Mouse (Mus musculus) liver, embryonic 13.5 days (tissue): ENCODE results near the gene Galp. TPM values are rescaled to one million over a fixed set of nuclear protein-coding genes. Genes with fewer than 3 reads are reported as not detected.
A peak's percentile ranks its signal among the peaks of the same experiment; 100 is the strongest.

Source experiments
- ATAC-seq: fragments of 200-750 bp; cut with Nextera tagmentation; 2 replicates; pipeline ENCODE4 v1.8.0; 2017; ENCODE audit warnings: low read depth, mild to moderate bottlenecking, moderate number of reproducible peaks, moderate library complexity
- DNase-seq: peaks from one replicate; pipeline ENCODE4 v3.0.0; 2022
- H3K27ac ChIP-seq: fragments of 300-500 bp; sonication (generic); 2 replicates; pipeline ENCODE4 v1.5.1; 2015; ENCODE audit warnings: moderate library complexity, mild to moderate bottlenecking, inconsistent platforms
- H3K27me3 ChIP-seq: fragments of 300-500 bp; sonication (generic); 2 replicates; pipeline ENCODE4 v1.6.1; 2015; ENCODE audit warnings: mild to moderate bottlenecking, inconsistent platforms
- H3K36me3 ChIP-seq: fragments of 300-500 bp; sonication (generic); 2 replicates; pipeline ENCODE4 v1.6.1; 2015; ENCODE audit warnings: mild to moderate bottlenecking, inconsistent platforms
- H3K4me1 ChIP-seq: fragments of 300-500 bp; sonication (generic); replicated peaks from 2 replicates; pipeline ENCODE4 v1.6.1; 2015; ENCODE audit warnings: inconsistent platforms
- H3K4me2 ChIP-seq: fragments of 300-500 bp; sonication (generic); 2 replicates; pipeline ENCODE4 v1.6.1; 2015; ENCODE audit warnings: inconsistent platforms, mild to moderate bottlenecking, moderate library complexity
- H3K4me3 ChIP-seq: fragments of 300-500 bp; sonication (generic); replicated peaks from 2 replicates; pipeline ENCODE4 v1.5.1; 2015; ENCODE audit warnings: mild to moderate bottlenecking, inconsistent platforms
- H3K9ac ChIP-seq: fragments of 300-500 bp; sonication (generic); 2 replicates; pipeline ENCODE4 v1.6.1; 2015; ENCODE audit warnings: mild to moderate bottlenecking, inconsistent platforms
- H3K9me3 ChIP-seq: fragments of 300-500 bp; sonication (generic); replicated peaks from 2 replicates; pipeline ENCODE4 v1.6.1; 2016; ENCODE audit warnings: inconsistent platforms
- WGBS: fragments of 180-500 bp; shearing (Covaris S2); methylation state at CpG from one replicate; pipeline ENCODE4 v1.1.7; 2015; ENCODE audit not compliant: insufficient replicate concordance; 5-methylcytosine and 5-hydroxymethylcytosine counted together
- polyA plus RNA-seq: library from polyadenylated mRNA; unstranded; fragments of >200 nt; fragmentation: Nextera tagmentation; extraction: Ambion mirVana; gene quantifications from 2 replicates; pipeline ENCODE4 v1.2.1, GENCODE M21; 2015

The Galp gene
- polyA plus RNA-seq, 1 experiment from 2014 or later = not detected

GRCm38 (mm10) chr7:6179013-6179412 lies 17.9 kb upstream of the Galp start:
- no peak for ATAC-seq
- Histone ChIP-seq H3K27me3 (no peaks in the 10 kb centered on the region), H3K9ac (no peak overlapping the region), H3K4me3 (no peak overlapping the region), H3K27ac (no peak overlapping the region), H3K4me2 (no peak overlapping the region), H3K36me3 (peaks cover 28% of the 10 kb centered on the region), H3K9me3 (no peaks in the 10 kb centered on the region), H3K4me1 (peaks cover 28% of the 10 kb centered on the region)
- no peak for DNase-seq

GRCm38 (mm10) chr7:6182882-6183281 lies 14.0 kb upstream of the Galp start:
- Histone ChIP-seq H3K9ac (no peak overlapping the region), H3K9me3 (no peaks in the 10 kb centered on the region), H3K4me2 (no peak overlapping the region), H3K36me3 (peaks cover 39% of the 10 kb centered on the region), H3K4me1 (peaks cover 8% of the 10 kb centered on the region), H3K4me3 (no peak overlapping the region), H3K27ac (no peak overlapping the region), H3K27me3 (no peaks in the 10 kb centered on the region)
- DNase-seq (no peak), ATAC-seq (peak; percentile 67)

GRCm38 (mm10) chr7:6183802-6184201 lies 13.1 kb upstream of the Galp start:
- H3K9me3 ChIP-seq = no peaks in the 10 kb centered on the region
- H3K4me2 ChIP-seq = no peak overlapping the region
- peaks cover 8% of the 10 kb centered on the region for H3K4me1 ChIP-seq
- H3K9ac ChIP-seq = no peak overlapping the region
- DNase-seq = no peak
- 93% methylated on average over 19 of the region's 19 CpGs for WGBS
- H3K27ac ChIP-seq = no peak overlapping the region
- no peak for ATAC-seq
- no peaks in the 10 kb centered on the region for H3K27me3 ChIP-seq
- H3K36me3 ChIP-seq = peaks cover 44% of the 10 kb centered on the region
- H3K4me3 ChIP-seq = no peak overlapping the region

- 78% methylated on average over 8 of the region's 8 CpGs for WGBS
- Histone ChIP-seq H3K9me3 (no peaks in the 10 kb centered on the region), H3K9ac (no peak overlapping the region), H3K4me1 (peaks cover 8% of the 10 kb centered on the region), H3K27me3 (no peaks in the 10 kb centered on the region), H3K4me3 (no peak overlapping the region), H3K27ac (no peak overlapping the region), H3K36me3 (peaks cover 46% of the 10 kb centered on the region), H3K4me2 (no peak overlapping the region)
- DNase-seq (no peak), ATAC-seq (no peak)
Observed at GRCm38 (mm10) chr7:6184521-6184920, 12.4 kb upstream of the Galp start.

DNA sequence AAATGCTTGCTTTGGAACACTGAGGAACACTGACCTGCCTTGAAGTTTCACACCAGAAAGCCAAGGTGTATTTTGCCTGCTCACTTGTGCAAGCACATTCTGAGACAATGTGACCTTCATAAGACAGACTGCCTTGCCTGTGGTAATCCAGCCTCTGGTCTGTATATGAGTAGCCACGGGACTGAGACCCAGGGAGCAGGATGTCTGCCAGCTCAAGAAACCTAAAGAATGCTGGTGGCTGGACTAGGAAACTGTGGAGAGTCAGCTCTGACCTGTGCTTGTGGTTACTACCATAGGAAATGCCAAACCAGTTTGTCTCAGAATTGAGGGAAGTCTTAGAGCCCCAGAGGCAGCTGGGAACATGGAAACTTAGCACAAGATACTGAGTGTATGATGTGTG lies 11.5 kb upstream of the Galp start:
- no peak overlapping the region for H3K4me2 ChIP-seq
- no peaks in the 10 kb centered on the region for H3K27me3 ChIP-seq
- no peak for DNase-seq
- H3K36me3 ChIP-seq = peaks cover 42% of the 10 kb centered on the region
- 48% methylated on average over 1 of the region's 1 CpGs for WGBS
- ATAC-seq = no peak
- no peaks in the 10 kb centered on the region for H3K9me3 ChIP-seq
- no peak overlapping the region for H3K9ac ChIP-seq
- H3K4me1 ChIP-seq = peaks cover 8% of the 10 kb centered on the region
- no peak overlapping the region for H3K4me3 ChIP-seq
- no peak overlapping the region for H3K27ac ChIP-seq

GRCm38 (mm10) chr7:6186176-6186575 lies 10.7 kb upstream of the Galp start:
- no peak overlapping the region for H3K4me3 ChIP-seq
- no peak overlapping the region for H3K9ac ChIP-seq
- no peak overlapping the region for H3K27ac ChIP-seq
- peaks cover 8% of the 10 kb centered on the region for H3K4me1 ChIP-seq
- ATAC-seq = no peak
- WGBS = 64% methylated on average over 2 of the region's 2 CpGs
- no peak for DNase-seq
- H3K4me2 ChIP-seq = no peak overlapping the region
- peaks cover 42% of the 10 kb centered on the region for H3K36me3 ChIP-seq
- no peaks in the 10 kb centered on the region for H3K27me3 ChIP-seq
- no peaks in the 10 kb centered on the region for H3K9me3 ChIP-seq

GRCm38 (mm10) chr7:6186756-6187155 lies 10.1 kb upstream of the Galp start:
- ATAC-seq (no peak), DNase-seq (no peak)
- peaks cover 42% of the 10 kb centered on the region for H3K36me3 ChIP-seq
- WGBS = 63% methylated on average over 2 of the region's 2 CpGs
- H3K4me3 ChIP-seq = no peak overlapping the region
- H3K4me1 ChIP-seq = peaks cover 8% of the 10 kb centered on the region
- H3K27ac ChIP-seq = no peak overlapping the region
- no peaks in the 10 kb centered on the region for H3K27me3 ChIP-seq
- H3K9me3 ChIP-seq = no peaks in the 10 kb centered on the region
- no peak overlapping the region for H3K9ac ChIP-seq
- H3K4me2 ChIP-seq = no peak overlapping the region

- WGBS = 52% methylated on average over 45 of the region's 45 CpGs
- Histone ChIP-seq H3K27me3 (no peaks in the 10 kb centered on the region), H3K4me2 (no peak overlapping the region), H3K4me1 (no peaks in the 10 kb centered on the region; the same call in 1 of the 2 replicates), H3K36me3 (peaks cover 31% of the 10 kb centered on the region), H3K9ac (no peak overlapping the region), H3K9me3 (no peaks in the 10 kb centered on the region), H3K4me3 (no peak overlapping the region), H3K27ac (no peak overlapping the region)
- ATAC-seq = 0 out of 2 replicates have a peak, but pooled peaks have one; percentile 12
- DNase-seq = no peak
Observed at GRCm38 (mm10) chr7:6189542-6189941, 7.3 kb upstream of the Galp start.

DNA sequence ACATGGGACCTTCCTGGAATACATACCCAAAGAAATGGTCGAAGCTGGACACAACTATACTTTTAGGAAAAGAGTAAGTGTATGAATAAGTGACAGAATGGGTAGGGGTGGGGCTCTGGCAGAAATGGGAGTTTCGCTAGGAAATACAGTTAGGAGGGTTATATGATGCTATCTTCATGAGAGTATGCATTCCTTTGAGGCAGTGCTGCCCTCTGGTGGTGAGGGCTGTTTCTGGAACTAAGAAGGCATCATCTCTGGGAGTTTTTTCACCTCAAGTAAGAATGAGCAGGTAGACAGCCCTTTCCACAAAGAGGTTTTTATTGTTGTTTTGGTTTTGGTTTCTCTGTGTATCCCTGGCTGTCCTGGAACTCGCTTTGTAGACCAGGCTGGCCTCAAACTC lies 5.5 kb upstream of the Galp start:
- Histone ChIP-seq H3K36me3 (peaks cover 23% of the 10 kb centered on the region), H3K4me1 (no peaks in the 10 kb centered on the region; the same call in 1 of the 2 replicates), H3K4me3 (no peak overlapping the region), H3K9ac (no peak overlapping the region), H3K4me2 (no peak overlapping the region), H3K9me3 (no peaks in the 10 kb centered on the region), H3K27me3 (no peaks in the 10 kb centered on the region), H3K27ac (no peak overlapping the region)
- ATAC-seq (no peak), DNase-seq (peak; percentile 48)
- WGBS = 16% methylated on average over 3 of the region's 3 CpGs

- peak; percentile 34 for DNase-seq
- no peaks in the 10 kb centered on the region for H3K9me3 ChIP-seq
- H3K36me3 ChIP-seq = peaks cover 5% of the 10 kb centered on the region; the same call in 1 of the 2 replicates
- no peak overlapping the region for H3K27ac ChIP-seq
- no peak overlapping the region for H3K4me2 ChIP-seq
- no peak overlapping the region for H3K4me3 ChIP-seq
- H3K4me1 ChIP-seq = no peaks in the 10 kb centered on the region; the same call in 1 of the 2 replicates
- H3K27me3 ChIP-seq = no peaks in the 10 kb centered on the region
- 19% methylated on average over 5 of the region's 5 CpGs for WGBS
- H3K9ac ChIP-seq = no peak overlapping the region
- ATAC-seq = peak; percentile 63
Observed at GRCm38 (mm10) chr7:6194129-6194528, 2.8 kb upstream of the Galp start.

DNA sequence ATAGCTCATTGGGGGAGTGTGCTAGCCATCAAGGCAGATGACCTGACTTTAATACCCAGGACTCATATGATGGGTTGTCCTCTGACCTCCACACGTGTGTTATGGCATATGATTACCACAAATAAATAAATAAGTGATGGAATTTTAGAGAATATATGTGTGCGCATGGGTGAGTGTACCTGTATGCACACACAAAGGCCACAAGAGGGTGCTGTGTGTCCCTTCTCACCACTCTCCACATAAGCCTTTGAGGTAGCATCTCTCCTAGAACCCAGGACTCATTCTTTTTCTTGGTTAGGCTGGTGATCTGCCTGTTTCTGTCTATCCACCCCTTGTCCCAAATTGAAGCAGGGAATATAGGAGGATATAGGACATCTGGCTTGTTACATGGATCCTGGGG lies 1.1 kb upstream of the Galp start:
- Histone ChIP-seq H3K4me2 (no peak overlapping the region), H3K9me3 (no peaks in the 10 kb centered on the region), H3K27ac (no peak overlapping the region), H3K4me1 (no peaks in the 10 kb centered on the region), H3K27me3 (no peaks in the 10 kb centered on the region), H3K36me3 (no peaks in the 10 kb centered on the region), H3K9ac (no peak overlapping the region), H3K4me3 (no peak overlapping the region)
- 39% methylated on average over 2 of the region's 2 CpGs for WGBS
- DNase-seq (no peak), ATAC-seq (no peak)

- WGBS = 52% methylated on average over 3 of the region's 3 CpGs
- H3K36me3 ChIP-seq = no peaks in the 10 kb centered on the region
- H3K9me3 ChIP-seq = no peaks in the 10 kb centered on the region
- H3K4me1 ChIP-seq = no peaks in the 10 kb centered on the region
- no peak overlapping the region for H3K27ac ChIP-seq
- no peak for DNase-seq
- H3K9ac ChIP-seq = no peak overlapping the region
- no peak overlapping the region for H3K4me2 ChIP-seq
- H3K4me3 ChIP-seq = no peak overlapping the region
- ATAC-seq = no peak
- no peaks in the 10 kb centered on the region for H3K27me3 ChIP-seq
Observed at GRCm38 (mm10) chr7:6204200-6204599, 7.3 kb downstream of the Galp start.
